Mouse (Mus musculus) liver, postnatal 0 days (tissue): ENCODE measurements around the gene Tmprss11d.

Experiments
- CTCF ChIP-seq: sonication (generic); IDR thresholded peaks from 2 replicates; pipeline ENCODE4 v1.5.1; 2016; ENCODE audit warnings: antibody characterized with exemption, low read depth
- EP300 ChIP-seq: IDR thresholded peaks from 2 replicates; pipeline ENCODE4 v1.6.1; 2016; ENCODE audit warnings: antibody characterized with exemption, low read depth, mild to moderate bottlenecking

DNA sequence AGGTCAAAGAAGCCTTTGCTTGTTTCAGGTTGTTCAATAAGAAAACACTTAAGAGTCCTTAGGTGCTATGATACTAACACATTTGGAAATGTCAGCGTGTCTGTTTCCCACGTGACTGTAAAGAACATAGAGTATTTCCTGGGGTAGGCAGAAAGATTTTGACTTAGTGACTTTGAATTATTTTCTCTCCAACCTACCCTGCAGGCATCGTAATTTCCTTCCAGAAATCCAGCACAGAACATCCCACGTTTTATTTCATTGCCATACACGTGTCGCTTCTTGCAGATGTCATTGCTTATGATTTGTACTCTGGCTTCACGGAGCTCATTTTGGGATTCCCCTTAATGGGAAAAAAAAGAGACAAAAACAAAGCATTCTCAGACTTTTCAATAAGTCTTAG, 41.1 kb upstream of the Tmprss11d start:
- no peak for TF ChIP-seq CTCF
- TF ChIP-seq EP300, result no peak
